Mouse (Mus musculus) mature B cell (primary cell): ENCODE measurements around the gene Cdc123.

Source experiments
- in situ Hi-C: fragments of 300-500 bp; cut with MboI; formaldehyde crosslinking; loops from 2 replicates; pipeline ENCODE4 v1.14.3; 2019

Cdc123 gene

GRCm38 (mm10) chr2:5804440-5805045 is 40.4 kb downstream of the Cdc123 start:
- in situ Hi-C loops = loop anchor here (10.0 kb wide), 1 partner anchor 90 kb away; the partner anchor contains the start of gene Camk1d

GRCm38 (mm10) chr2:5801927-5802590 is 42.9 kb downstream of the Cdc123 start:
- in situ Hi-C loops = loop anchor here (10.0 kb wide), 1 partner anchor 87 kb away; the partner anchor contains the start of gene Camk1d

- in situ Hi-C loops = loop anchor here (10.0 kb wide), 1 partner anchor 86 kb away; the partner anchor contains the start of gene Camk1d
Measured at GRCm38 (mm10) chr2:5801182-5801640, 43.8 kb downstream of the Cdc123 start.

- in situ Hi-C loops = no loop called here
Measured at GRCm38 (mm10) chr2:5797816-5798672, 46.9 kb downstream of the Cdc123 start.

GRCm38 (mm10) chr2:5793771-5794170 is 51.2 kb downstream of the Cdc123 start:
- in situ Hi-C loops = no loop called here

GRCm38 (mm10) chr2:5792056-5792455 is 52.9 kb downstream of the Cdc123 start:
- in situ Hi-C loops = no loop called here

GRCm38 (mm10) chr2:5789625-5790160 is 55.3 kb downstream of the Cdc123 start:
- in situ Hi-C loops = no loop called here

GRCm38 (mm10) chr2:5787391-5787790 is 57.6 kb downstream of the Cdc123 start:
- in situ Hi-C loops = no loop called here

GRCm38 (mm10) chr2:5772464-5772863 is 72.5 kb downstream of the Cdc123 start:
- in situ Hi-C loops = no loop called here

GRCm38 (mm10) chr2:5770708-5771241 is 74.2 kb downstream of the Cdc123 start:
- in situ Hi-C loops = no loop called here

- in situ Hi-C loops = no loop called here
Measured at GRCm38 (mm10) chr2:5769630-5770029, 75.3 kb downstream of the Cdc123 start.

GRCm38 (mm10) chr2:5768946-5769345 is 76.0 kb downstream of the Cdc123 start:
- in situ Hi-C loops = no loop called here

GRCm38 (mm10) chr2:5762031-5762430 is 82.9 kb downstream of the Cdc123 start:
- in situ Hi-C loops = no loop called here

GRCm38 (mm10) chr2:5760479-5761008 is 84.4 kb downstream of the Cdc123 start:
- in situ Hi-C loops = no loop called here

- in situ Hi-C loops = no loop called here
Measured at GRCm38 (mm10) chr2:5758569-5758968, 86.4 kb downstream of the Cdc123 start.

- in situ Hi-C loops = no loop called here
Measured at GRCm38 (mm10) chr2:5750872-5751271, 94.1 kb downstream of the Cdc123 start.

GRCm38 (mm10) chr2:5749210-5749609 is 95.8 kb downstream of the Cdc123 start:
- in situ Hi-C loops = no loop called here

- in situ Hi-C loops = no loop called here
Measured at GRCm38 (mm10) chr2:5747545-5748043, 97.4 kb downstream of the Cdc123 start.

GRCm38 (mm10) chr2:5746529-5746928 is 98.4 kb downstream of the Cdc123 start:
- in situ Hi-C loops = no loop called here
